Mouse (Mus musculus) ovary, postnatal 14 days (tissue): Measurements from ENCODE around the gene Nap1l1.
"Not testable (repeated sequence)": the region's sequence is repeated elsewhere in the genome, so short reads cannot be mapped to it uniquely, and the experiment has no call there.

Experiments used
- DNase-seq: peaks from one replicate; pipeline ENCODE4 v3.0.0; 2022; ENCODE audit warnings: low spot score

The Nap1l1 gene

GRCm38 (mm10) chr10:111479599-111479998 is 6.6 kb downstream of the Nap1l1 start:
- no peak for DNase-seq

DNA sequence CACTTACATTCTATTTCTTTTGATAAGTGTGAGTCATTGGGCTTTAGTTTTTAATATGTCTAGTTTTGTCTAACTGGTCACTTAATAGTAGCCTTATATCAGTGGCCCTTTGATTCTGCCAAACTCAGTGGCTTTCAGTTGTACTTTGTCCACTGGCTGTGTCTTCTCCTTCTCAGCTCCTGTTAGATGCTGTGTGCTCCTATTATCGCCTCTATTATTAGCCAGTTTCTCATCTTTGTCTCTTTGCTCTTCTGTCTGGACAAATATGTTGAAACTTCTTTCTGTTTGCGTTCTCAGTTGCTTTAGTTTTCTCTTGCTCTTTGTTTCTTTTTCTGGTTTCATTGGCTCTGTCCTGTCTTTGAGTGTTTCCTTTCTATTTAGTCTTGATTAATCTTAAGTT is 9.6 kb downstream of the Nap1l1 start:
- DNase-seq: no peak

- DNase-seq: no peak
These were observed 11.1 kb downstream of the Nap1l1 start for GRCm38 (mm10) chr10:111484079-111484478.

DNA sequence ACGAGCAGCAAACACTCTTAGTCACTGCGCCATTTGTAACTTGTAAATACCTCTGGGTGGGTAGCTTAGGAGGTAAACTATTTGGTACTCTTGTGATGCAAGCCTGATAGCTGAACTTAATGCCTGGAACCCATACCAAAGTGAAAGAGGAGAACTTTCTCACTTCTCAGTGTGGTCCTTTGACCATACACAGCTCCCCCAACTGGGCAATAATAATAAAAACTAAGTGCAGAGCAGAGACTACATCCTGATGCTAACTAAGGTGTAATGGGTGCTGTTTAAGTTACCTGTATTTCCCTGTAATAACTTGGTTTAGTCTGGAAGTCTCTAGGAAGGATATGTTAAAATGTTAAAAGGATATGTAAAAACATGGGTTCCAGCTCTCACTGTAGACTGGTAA is 15.8 kb downstream of the Nap1l1 start:
- no peak for DNase-seq

DNA sequence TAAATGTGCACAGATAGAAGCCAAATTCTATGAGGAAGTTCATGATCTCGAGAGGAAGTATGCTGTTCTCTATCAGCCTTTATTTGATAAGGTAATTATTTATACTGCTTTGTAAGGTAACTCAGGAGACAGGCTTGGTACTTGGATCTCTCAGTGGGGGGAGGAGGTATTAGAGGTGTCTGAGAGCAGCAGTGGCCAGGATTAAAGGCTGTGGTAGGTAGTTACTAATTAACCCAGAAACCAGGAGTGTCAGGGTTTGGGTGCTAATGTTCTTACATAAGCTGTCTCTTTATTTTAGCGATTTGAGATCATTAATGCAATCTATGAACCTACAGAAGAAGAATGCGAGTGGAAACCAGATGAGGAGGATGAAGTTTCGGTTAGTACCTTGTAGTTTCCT is 17.1 kb downstream of the Nap1l1 start:
- not testable (repeated sequence) for DNase-seq

- DNase-seq: no peak
These were observed 22.9 kb downstream of the Nap1l1 start for GRCm38 (mm10) chr10:111495888-111496287.

DNA sequence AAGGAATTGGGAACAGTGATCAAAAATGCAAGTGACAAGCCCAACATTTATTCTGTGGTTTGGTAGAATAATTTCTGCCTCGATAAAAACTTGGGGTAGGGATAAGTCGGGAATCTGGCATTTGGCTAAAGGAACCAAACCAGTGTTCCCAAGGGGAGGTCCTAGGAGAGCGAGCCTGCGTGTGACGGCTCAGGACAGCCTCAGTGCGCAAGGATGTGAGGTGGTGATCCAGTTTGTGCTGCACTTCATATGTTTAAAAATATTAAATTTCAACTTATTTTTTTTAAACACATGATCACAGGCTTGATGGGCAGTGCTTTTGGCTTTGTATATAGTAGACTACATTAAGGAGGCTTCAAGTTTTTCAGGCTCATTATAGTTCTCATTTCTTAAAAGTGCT is 26.9 kb downstream of the Nap1l1 start:
- no peak for DNase-seq

GRCm38 (mm10) chr10:111503071-111503470 is 30.0 kb downstream of the Nap1l1 start:
- peak; percentile 71 for DNase-seq

DNA sequence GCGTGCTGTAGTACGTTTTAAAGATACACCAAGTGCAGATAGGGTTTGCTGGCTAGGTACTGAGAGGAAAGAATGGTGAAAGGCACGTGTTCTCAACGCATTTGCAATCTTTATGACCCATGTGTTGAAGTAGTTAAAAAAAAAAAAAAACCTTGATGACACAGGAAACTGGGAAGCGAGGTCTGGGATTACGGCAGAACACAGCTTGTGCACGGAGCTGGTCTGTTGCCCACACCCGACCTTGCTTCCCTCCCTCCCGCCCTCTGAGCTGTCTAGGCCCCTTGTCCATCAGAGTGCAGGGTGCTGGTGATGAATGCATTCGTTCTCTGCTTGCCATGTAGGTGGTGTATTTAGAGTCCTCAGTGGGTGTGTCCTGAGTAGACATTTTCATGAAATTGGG is 30.7 kb downstream of the Nap1l1 start:
- DNase-seq: no peak

GRCm38 (mm10) chr10:111504606-111505005 is 31.6 kb downstream of the Nap1l1 start:
- DNase-seq: no peak

DNA sequence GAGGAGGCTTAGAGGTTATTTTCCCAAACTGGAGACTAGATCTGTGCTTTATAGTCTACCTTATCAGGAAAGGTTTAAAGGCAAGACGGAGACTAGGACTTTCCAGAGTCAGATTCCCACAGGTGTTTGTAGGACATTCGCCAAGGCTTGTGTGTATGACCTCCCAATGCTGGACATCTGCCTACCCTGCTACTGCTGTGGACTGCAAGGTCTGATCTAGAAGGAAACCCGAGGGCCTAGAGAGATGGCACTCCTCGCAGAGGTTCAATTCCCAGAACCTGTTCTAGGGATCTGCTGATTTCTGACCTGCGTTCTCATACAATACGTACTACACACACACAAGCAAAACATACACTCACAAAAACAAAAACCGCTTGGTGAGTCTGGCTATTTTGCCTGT is 32.4 kb downstream of the Nap1l1 start:
- no peak for DNase-seq

DNA sequence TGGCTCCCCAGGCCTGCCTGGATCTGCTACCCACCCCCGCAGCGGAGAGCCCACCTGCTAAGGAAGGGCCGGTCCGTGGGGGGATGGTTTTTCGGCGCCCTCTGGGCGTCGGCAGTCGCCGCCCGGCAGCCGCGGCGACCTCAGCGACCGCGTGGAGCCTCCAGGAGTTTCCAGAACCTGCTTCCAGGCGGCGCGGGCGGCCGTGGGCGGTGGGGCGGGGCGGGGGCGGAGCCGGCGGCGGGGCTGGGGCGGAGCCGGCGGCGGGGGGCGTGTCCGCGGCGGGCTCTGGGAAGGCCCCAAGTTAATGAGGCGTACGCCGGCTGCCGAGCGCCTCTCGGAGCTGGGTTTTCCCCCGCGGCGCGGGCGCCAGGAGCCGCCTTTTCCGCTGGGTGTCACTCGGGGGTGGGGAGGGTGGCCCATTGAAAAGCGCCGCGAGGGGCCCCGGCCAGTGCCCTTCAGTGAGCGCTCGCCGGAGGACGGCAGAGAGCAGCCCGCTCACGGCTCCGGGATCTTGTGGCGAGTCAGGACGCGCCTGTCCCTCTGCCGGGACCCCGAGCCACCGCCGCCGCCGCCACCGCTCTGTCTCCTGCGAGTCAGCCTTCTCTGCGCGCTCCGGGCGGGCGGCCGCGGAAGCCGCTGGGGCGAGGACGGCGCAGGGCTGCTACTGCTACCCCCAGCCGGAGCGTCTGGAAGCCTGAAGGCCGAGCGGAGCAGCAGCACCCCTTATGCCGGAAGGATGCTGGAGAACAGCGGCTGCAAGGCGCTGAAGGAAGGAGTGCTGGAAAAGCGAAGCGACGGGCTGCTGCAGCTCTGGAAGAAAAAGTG is 33.3 kb downstream of the Nap1l1 start, which contains the start of gene Phlda1:
TSS of gene Phlda1 (plus strand) at position 186 of the 825 bp plus-strand sequence.
- peak; percentile 89 for DNase-seq

DNA sequence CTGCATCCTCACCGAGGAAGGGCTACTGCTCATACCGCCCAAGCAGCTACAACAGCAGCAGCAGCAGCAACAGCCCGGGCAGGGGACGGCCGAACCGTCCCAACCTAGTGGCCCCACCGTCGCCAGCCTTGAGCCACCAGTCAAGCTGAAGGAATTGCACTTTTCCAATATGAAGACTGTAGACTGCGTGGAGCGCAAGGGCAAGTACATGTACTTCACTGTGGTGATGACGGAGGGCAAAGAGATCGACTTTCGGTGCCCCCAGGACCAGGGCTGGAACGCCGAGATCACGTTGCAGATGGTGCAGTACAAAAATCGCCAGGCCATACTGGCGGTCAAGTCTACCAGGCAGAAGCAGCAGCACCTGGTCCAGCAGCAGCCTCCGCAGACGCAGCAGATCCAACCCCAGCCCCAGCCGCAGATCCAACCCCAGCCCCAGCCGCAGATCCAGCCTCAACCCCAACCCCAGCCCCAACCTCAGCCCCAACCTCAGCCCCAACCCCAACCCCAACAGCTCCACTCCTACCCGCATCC is 34.0 kb downstream of the Nap1l1 start:
- DNase-seq: no peak

DNA sequence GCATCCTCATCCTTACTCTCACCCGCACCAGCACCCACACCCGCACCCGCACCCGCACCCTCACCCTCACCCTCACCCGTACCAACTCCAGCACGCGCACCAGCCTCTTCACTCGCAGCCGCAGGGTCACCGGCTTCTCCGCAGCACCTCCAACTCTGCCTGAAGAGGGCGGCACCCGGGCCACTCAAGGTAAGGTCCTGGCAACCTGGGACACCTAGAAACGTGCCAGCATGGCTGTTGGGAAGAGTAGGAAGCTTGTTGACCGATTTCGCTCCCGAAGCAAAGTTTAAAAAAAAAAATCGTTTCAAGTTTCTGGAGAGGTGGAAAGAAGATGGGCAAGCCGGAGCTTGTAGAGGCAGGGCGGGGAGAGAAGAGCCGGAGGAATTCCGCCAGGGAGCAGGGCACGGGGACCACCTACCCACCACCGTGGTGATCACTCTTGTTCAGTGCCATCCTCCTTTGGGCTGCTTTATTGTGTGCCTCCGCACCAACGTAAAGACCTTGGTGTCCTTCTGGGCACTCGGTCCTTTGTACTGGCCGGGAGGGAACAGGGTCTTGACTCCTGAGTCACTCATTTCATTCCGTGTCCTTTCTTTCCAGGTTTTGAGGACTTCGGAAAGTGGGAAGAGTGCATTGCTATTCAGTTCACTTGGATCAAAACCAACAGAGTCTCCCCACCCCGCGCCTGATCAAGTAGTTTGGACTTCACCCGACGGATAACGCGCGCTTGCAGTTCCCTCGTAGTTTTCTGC is 34.6 kb downstream of the Nap1l1 start:
- peak; percentile 50 for DNase-seq

- no peak for DNase-seq
These were observed 35.5 kb downstream of the Nap1l1 start for GRCm38 (mm10) chr10:111508324-111509080.

DNA sequence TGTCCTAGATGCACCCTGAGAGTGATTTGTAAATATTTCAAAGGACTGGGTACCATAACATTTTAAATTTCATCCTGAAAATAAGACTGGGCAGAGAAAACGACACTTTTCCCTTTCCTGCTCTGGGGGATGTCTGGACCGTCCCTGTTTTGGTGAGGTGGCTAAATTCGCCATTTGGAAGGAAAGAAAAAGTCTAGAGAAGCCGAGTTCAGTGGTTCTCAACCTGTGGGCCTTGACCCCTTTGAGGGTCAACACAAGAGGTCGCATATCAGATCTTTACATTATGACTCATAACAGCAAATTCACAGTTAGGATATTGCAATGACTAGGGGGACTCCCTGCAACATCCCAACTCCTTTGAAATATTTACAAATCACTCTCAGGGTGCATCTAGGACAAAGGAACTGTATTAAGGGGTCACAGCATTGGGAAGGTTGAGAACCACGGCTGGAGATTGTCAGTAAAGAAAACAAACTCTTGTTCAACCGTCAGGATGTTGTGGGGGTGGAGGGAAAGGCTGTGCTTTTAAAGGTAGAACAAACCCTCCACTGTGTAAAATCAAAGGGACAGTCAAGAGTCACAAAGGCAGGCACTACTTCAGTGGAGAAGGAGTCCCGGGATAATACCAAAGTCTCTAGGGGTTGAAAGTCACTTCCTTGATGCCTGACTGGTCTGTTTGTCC is 36.2 kb downstream of the Nap1l1 start:
- no peak for DNase-seq

DNA sequence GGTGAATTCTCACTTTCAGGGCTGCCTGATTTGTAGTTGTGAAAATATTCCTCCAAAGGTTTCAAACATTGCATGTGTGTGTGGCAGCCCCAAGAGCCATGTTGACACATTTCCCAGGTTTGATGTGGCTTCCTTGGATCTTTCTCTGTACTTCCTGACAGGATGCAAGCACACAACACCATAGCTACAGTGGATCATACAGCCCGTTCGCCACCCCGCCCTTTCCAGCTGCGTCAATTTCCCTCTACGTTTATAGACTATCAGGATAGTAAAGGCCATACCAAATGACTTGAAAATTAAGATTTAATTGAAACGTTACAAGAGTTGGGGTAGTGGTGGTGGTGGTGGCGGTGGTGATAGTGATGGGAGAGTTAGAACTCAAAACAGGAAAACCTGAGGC is 37.0 kb downstream of the Nap1l1 start:
- no peak for DNase-seq

DNA sequence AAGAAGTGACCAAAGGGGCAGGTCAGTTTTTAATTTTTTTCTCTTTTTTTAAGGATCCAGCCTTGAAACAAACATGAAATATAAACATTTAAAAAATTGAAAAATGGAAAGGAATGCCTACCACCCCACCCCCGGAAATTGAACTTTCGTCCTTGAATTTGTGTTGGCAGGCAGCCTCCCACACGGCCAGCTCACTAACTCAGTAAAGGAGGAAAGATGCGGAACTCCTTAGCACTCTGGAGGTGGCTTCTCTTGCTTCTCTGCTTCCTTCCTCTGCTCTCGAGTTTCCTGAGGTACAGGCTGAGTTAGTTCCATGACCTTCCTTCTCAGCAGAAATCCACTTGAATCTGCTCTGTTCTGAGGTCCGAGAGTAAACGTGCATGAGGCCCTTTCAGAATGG is 37.8 kb downstream of the Nap1l1 start:
- no peak for DNase-seq

GRCm38 (mm10) chr10:111512036-111512568 is 39.1 kb downstream of the Nap1l1 start:
- peak; percentile 38 for DNase-seq

DNA sequence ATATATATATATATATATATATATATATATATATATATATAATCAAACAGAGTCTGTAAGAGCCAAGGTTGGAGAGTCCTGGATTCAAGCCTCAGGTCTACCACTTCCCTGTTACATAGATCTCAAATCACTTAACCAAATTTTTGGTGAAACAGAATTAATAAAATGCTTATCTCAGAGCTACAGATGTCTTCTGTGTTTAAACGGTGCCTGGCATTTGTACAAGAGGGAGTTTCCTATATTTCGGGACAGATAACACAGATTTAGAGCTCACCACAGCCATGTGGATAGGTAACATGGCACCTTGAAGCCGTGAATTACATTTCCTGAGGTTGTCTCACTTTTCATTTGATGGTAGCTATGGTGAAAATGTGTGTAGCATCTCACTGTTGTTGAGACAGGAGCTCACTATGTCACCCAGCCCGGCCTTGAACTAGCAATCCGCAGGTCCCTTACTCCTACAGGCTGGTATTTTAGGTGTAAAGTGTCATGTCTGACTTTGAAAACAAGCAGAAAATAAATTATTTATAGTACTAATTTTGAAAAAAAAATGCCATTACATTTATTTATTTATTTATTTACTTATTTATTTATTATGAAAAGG is 41.4 kb downstream of the Nap1l1 start:
- DNase-seq: no peak
